Mouse (Mus musculus): ENCODE measurements at regions not wholly inside any gene's neighbourhood (a gene's known extent, or its start where the extent isn't known, plus 50 kb on each side); places are given as distances from the start of the nearest gene placed in this dataset.

GRCm38 (mm10) chr4:10604513-10604912 lies 269.8 kb upstream of the 2610301B20Rik start:
- Histone ChIP-seq H3K4me3 (ENCODE audit: low read depth, low read length) (no peak overlapping the region), H3K36me3 (replicated peaks; ENCODE audit: control insufficient read depth, insufficient read depth, low read depth, low read length) (no peaks in the 10 kb centered on the region), H3K4me2 (ENCODE audit: low read depth, low read length) (no peak overlapping the region), H3K9ac (replicated peaks; ENCODE audit: low read length) (no peak overlapping the region), H3K9me3 (replicated peaks; ENCODE audit: control insufficient read depth, low read length) (no peaks in the 10 kb centered on the region), H3K27me3 (ENCODE audit: control insufficient read depth, insufficient read depth, low read length) (no peaks in the 10 kb centered on the region), H3K27ac (replicated peaks; ENCODE audit: low read depth, low read length) (no peak overlapping the region), H3K4me1 (ENCODE audit: control insufficient read depth, insufficient read depth, low read length) (no peaks in the 10 kb centered on the region)
- WGBS, result 89% methylated on average over 10 of the region's 10 CpGs
- DNase-seq (ENCODE audit: low spot score), result no peak
- ATAC-seq (replicated peaks; ENCODE audit: insufficient number of reproducible peaks, low FRiP score, low TSS enrichment, low read depth), result no peak

- H3K4me3 ChIP-seq (ENCODE audit: low read depth, low read length), result no peak overlapping the region
- no peak for DNase-seq (ENCODE audit: low spot score)
- no peak overlapping the region for H3K27ac ChIP-seq (replicated peaks; ENCODE audit: low read depth, low read length)
- ATAC-seq (replicated peaks; ENCODE audit: insufficient number of reproducible peaks, low FRiP score, low TSS enrichment, low read depth), result no peak
- no peak overlapping the region for H3K4me2 ChIP-seq (ENCODE audit: low read depth, low read length)
- no peaks in the 10 kb centered on the region for H3K9me3 ChIP-seq (replicated peaks; ENCODE audit: control insufficient read depth, low read length)
- no peaks in the 10 kb centered on the region for H3K36me3 ChIP-seq (replicated peaks; ENCODE audit: control insufficient read depth, insufficient read depth, low read depth, low read length)
- H3K9ac ChIP-seq (replicated peaks; ENCODE audit: low read length), result no peak overlapping the region
- H3K27me3 ChIP-seq (ENCODE audit: control insufficient read depth, insufficient read depth, low read length), result no peaks in the 10 kb centered on the region
- 70% methylated on average over 7 of the region's 7 CpGs for WGBS
- H3K4me1 ChIP-seq (ENCODE audit: control insufficient read depth, insufficient read depth, low read length), result no peaks in the 10 kb centered on the region
These were observed 266.3 kb upstream of the 2610301B20Rik start for GRCm38 (mm10) chr4:10607855-10608576.

- ATAC-seq (replicated peaks; ENCODE audit: insufficient number of reproducible peaks, low FRiP score, low TSS enrichment, low read depth), result no peak
- Histone ChIP-seq H3K4me1 (ENCODE audit: control insufficient read depth, insufficient read depth, low read length) (no peaks in the 10 kb centered on the region), H3K36me3 (replicated peaks; ENCODE audit: control insufficient read depth, insufficient read depth, low read depth, low read length) (no peaks in the 10 kb centered on the region), H3K4me3 (ENCODE audit: low read depth, low read length) (no peak overlapping the region), H3K4me2 (ENCODE audit: low read depth, low read length) (no peak overlapping the region), H3K27me3 (ENCODE audit: control insufficient read depth, insufficient read depth, low read length) (no peaks in the 10 kb centered on the region), H3K9ac (replicated peaks; ENCODE audit: low read length) (no peak overlapping the region), H3K9me3 (replicated peaks; ENCODE audit: control insufficient read depth, low read length) (no peaks in the 10 kb centered on the region), H3K27ac (replicated peaks; ENCODE audit: low read depth, low read length) (no peak overlapping the region)
- 79% methylated on average over 1 of the region's 1 CpGs for WGBS
- no peak for DNase-seq (ENCODE audit: low spot score)
These were observed 263.5 kb upstream of the 2610301B20Rik start for GRCm38 (mm10) chr4:10610784-10611183.
